Comparison of ENCODE assay signal across 8 mouse cellular contexts in the genomic region with DNA sequence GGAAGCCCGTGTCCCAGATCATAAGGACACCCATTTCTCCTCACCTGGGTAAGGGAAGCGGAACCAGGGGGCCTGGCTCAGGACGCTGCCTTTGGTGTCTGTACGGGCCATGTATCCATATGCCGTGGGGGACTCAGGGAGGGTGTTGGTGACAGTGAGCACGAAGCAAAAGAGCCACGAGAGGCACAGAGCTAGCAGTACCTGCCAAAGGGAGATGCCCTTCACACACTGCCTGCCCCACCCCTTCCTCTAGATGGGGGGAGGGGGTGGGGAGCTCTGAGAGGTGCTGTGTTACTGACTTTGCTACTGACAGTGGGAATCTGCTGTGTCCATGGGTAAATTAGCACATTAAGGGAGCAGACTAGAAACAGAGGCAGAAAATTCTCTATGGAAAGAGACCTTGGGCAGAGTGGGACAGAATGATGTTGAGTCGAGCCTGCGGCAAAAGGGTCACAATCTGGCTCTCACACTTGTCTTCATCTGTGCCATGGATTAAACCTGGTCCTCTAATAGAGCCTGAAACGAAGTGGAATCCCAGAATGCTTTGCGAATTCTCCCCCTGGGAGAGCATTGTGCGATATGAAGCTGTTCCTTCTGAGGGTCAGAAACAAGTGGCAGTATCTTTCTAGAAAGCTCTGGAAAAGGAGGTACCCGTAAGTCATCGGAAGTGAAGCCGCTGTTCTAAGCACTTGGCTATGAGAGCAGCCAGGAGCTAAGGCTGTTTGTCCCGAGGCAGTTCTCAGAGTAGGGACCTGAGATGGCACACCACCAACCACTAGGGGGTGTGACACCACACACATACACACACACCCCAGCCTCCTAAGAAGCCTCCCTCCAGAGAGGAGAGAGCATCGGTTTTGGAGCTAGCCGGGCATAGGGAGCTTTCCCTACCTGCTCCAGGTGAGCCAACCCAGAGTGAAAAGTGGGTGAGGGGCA. TPM values are rescaled to one million over a fixed set of nuclear protein-coding genes. Genes with fewer than 3 reads are reported as not detected.
DNase-seq lines count a peak whose midpoint lies in the region; ATAC-seq and TF ChIP-seq lines count a peak whose summit lies in the region.

No protein-coding gene starts in this region.

- no peak overlapping the region for H3K9ac ChIP-seq in hindbrain, embryonic 13.5 days
- H3K9ac ChIP-seq in liver, adult 2 months (ENCODE audit: low read depth, low read length): no peak overlapping the region

- ATAC-seq in hindbrain, embryonic 13.5 days (ENCODE audit: low FRiP score): peak; percentile 71; the same call in 1 of the 2 replicates
- peak; percentile 76 for ATAC-seq in monocyte, adult 5-6 weeks (replicated peaks; ENCODE audit: insufficient number of reproducible peaks, low FRiP score, low TSS enrichment, poor library complexity, severe bottlenecking)

- H3K27me3 ChIP-seq in E14TG2a.4 (ENCODE audit: insufficient read depth, low read length): peaks cover 32% of the 10 kb centered on the region
- no peaks in the 10 kb centered on the region for H3K27me3 ChIP-seq in hindbrain, embryonic 13.5 days
- H3K27me3 ChIP-seq in liver, adult 2 months (ENCODE audit: control insufficient read depth, insufficient read depth, low read length): no peaks in the 10 kb centered on the region

- H3K9me3 ChIP-seq in E14TG2a.4 (ENCODE audit: low read length): no peaks in the 10 kb centered on the region
- H3K9me3 ChIP-seq in hindbrain, embryonic 13.5 days: no peaks in the 10 kb centered on the region

- no peaks in the 10 kb centered on the region for H3K79me2 ChIP-seq in liver, adult 2 months (ENCODE audit: control insufficient read depth, insufficient read depth, low read length)

- 54% methylated on average over 18 of the region's 18 CpGs for WGBS in hindbrain, embryonic 13.5 days
- WGBS in liver, adult 2 months: 44% methylated on average over 18 of the region's 18 CpGs

- no peak overlapping the region for H3K27ac ChIP-seq in hindbrain, embryonic 13.5 days
- no peak overlapping the region for H3K27ac ChIP-seq in liver, adult 2 months (replicated peaks; ENCODE audit: insufficient read depth, low read depth, low read length)

- peaks cover 18% of the 10 kb centered on the region for H3K4me1 ChIP-seq in E14TG2a.4 (replicated peaks; ENCODE audit: low read depth, low read length)
- peaks cover 12% of the 10 kb centered on the region for H3K4me1 ChIP-seq in hindbrain, embryonic 13.5 days (replicated peaks)
- 0 out of 2 replicates have a peak, but pooled peaks cover 2% of the 10 kb centered on the region for H3K4me1 ChIP-seq in liver, adult 2 months (ENCODE audit: control insufficient read depth, insufficient read depth, low read length)

- no peak for TF ChIP-seq POLR2A in liver, adult 2 months (IDR thresholded peaks at IDR 0.05; ENCODE audit: extremely low read depth, insufficient read depth, low read length)

- H3K4me2 ChIP-seq in hindbrain, embryonic 13.5 days: peak overlapping the region; percentile 35

- peak; percentile 44 for TF ChIP-seq CTCF in E14TG2a.4 (conservative IDR thresholded peaks at IDR 0.05; ENCODE audit: low read length)
- TF ChIP-seq CTCF in liver, adult 2 months (IDR thresholded peaks at IDR 0.05; ENCODE audit: low read depth, low read length): peak; percentile 81

- no peaks in the 10 kb centered on the region for H3K36me3 ChIP-seq in E14TG2a.4 (ENCODE audit: insufficient read depth, low read length)
- H3K36me3 ChIP-seq in hindbrain, embryonic 13.5 days: no peaks in the 10 kb centered on the region
- no peaks in the 10 kb centered on the region for H3K36me3 ChIP-seq in liver, adult 2 months (ENCODE audit: control insufficient read depth, insufficient read depth, low read length)

- peak overlapping the region; percentile 39 for H3K4me3 ChIP-seq in E14TG2a.4 (replicated peaks; ENCODE audit: low read length)
- no peak overlapping the region for H3K4me3 ChIP-seq in hindbrain, embryonic 13.5 days
- no peak overlapping the region for H3K4me3 ChIP-seq in liver, adult 2 months (ENCODE audit: insufficient read depth, low read depth, low read length)

- peak; percentile 85 for DNase-seq in A20 (ENCODE audit: low read depth, low spot score)
- DNase-seq in embryo, embryonic 9.5 days (ENCODE audit: extremely low spot score): peak; percentile 54
- DNase-seq in liver, adult 2 months (ENCODE audit: extremely low read depth, low read depth, low spot score): peak; percentile 49
- DNase-seq in right cerebral cortex, postnatal 10 days (ENCODE audit: low spot score in 2 of 2): no peak
- no peak for DNase-seq in gastrocnemius, adult 8-10 months (ENCODE audit: low spot score in 2 of 2)

RNA-seq across cellular contexts. Expression of gene Slc23a4, which starts 33.0 kb away (rescaled TPM):
- polyA plus RNA-seq in hindbrain, embryonic 13.5 days (2015; fragmentation: Nextera tagmentation; extraction: Ambion mirVana): 0.56 and 0.57 TPM in 2 replicates
- not detected in 2 replicates for total RNA-seq in liver, adult 2 months (2014; rRNA removed)
- 0.22 TPM in 1 of 2 replicates, not detected in the other for polyA plus RNA-seq in liver, adult 2 months (2012; rRNA removed)
- 0.49 TPM in 1 of 3 replicates, not detected in the others for total RNA-seq in monocyte, adult 5-6 weeks (2017)
- total RNA-seq in gastrocnemius, adult 8-10 months (2022): not detected

RNA-seq across cellular contexts. Expression of gene Stra8, which starts 35.2 kb away (rescaled TPM):
- not detected in 2 replicates for polyA plus RNA-seq in hindbrain, embryonic 13.5 days (2015; fragmentation: Nextera tagmentation; extraction: Ambion mirVana)
- not detected in 2 replicates for total RNA-seq in liver, adult 2 months (2014; rRNA removed)
- not detected in 2 replicates for polyA plus RNA-seq in liver, adult 2 months (2012; rRNA removed)
- not detected in 3 replicates for total RNA-seq in monocyte, adult 5-6 weeks (2017)
- total RNA-seq in gastrocnemius, adult 8-10 months (2022): not detected

RNA-seq across cellular contexts. Expression of gene Wdr91, which starts 44.5 kb away (rescaled TPM):
- 12.5 and 14.5 TPM in 2 replicates for polyA plus RNA-seq in hindbrain, embryonic 13.5 days (2015; fragmentation: Nextera tagmentation; extraction: Ambion mirVana)
- 9.5 and 14.9 TPM in 2 replicates for total RNA-seq in liver, adult 2 months (2014; rRNA removed)
- polyA plus RNA-seq in liver, adult 2 months (2012; rRNA removed): 23.4 and 28.0 TPM in 2 replicates
- total RNA-seq in monocyte, adult 5-6 weeks (2017): 14.8 to 23.2 TPM (median 20.6 TPM) in 3 replicates
- total RNA-seq in gastrocnemius, adult 8-10 months (2022): 1 to 10 TPM; 3.6 to 5.1 (median 4.9) TPM

Comparison
In these comparisons a context has a peak if more than half of its experiments do, and no peak if none do; other contexts are left out.
1. DNase-seq: peak in A20 (single experiment), embryo, embryonic 9.5 days (single experiment) and liver, adult 2 months (single experiment); none in right cerebral cortex, postnatal 10 days (0 of 2) and gastrocnemius, adult 8-10 months (0 of 2).